Mouse (Mus musculus): ENCODE data around the gene Znrf1. TPM values are rescaled to one million over a fixed set of nuclear protein-coding genes. Genes with fewer than 3 reads are reported as not detected.

The Znrf1 gene
- polyA plus RNA-seq, 1 experiment: 25.7 TPM

- H3K36me3 ChIP-seq (ENCODE audit: control insufficient read depth, insufficient read depth, low read length): no peaks in the 10 kb centered on the region
- TF ChIP-seq CTCF (IDR thresholded peaks at IDR 0.05; ENCODE audit: extremely low read depth, insufficient read length, insufficient replicate concordance, low read depth, low read length) (no peak), POLR2A (IDR thresholded peaks at IDR 0.05; ENCODE audit: low read depth, low read length) (no peak)
- no peaks in the 10 kb centered on the region for H3K27me3 ChIP-seq (ENCODE audit: control insufficient read depth, insufficient read depth, low read length)
- WGBS: 94% methylated on average over 9 of the region's 9 CpGs
- no peak overlapping the region for H3K4me3 ChIP-seq (ENCODE audit: low read depth, low read length)
- H3K27ac ChIP-seq (ENCODE audit: insufficient read depth, low read depth, low read length): no peak overlapping the region
- H3K4me1 ChIP-seq (ENCODE audit: control insufficient read depth, insufficient read depth, insufficient read length, low read length): peaks cover 7% of the 10 kb centered on the region; the same call in 1 of the 2 replicates
Observed at GRCm38 (mm10) chr8:111543712-111544380, 7.9 kb downstream of the Znrf1 start.

DNA sequence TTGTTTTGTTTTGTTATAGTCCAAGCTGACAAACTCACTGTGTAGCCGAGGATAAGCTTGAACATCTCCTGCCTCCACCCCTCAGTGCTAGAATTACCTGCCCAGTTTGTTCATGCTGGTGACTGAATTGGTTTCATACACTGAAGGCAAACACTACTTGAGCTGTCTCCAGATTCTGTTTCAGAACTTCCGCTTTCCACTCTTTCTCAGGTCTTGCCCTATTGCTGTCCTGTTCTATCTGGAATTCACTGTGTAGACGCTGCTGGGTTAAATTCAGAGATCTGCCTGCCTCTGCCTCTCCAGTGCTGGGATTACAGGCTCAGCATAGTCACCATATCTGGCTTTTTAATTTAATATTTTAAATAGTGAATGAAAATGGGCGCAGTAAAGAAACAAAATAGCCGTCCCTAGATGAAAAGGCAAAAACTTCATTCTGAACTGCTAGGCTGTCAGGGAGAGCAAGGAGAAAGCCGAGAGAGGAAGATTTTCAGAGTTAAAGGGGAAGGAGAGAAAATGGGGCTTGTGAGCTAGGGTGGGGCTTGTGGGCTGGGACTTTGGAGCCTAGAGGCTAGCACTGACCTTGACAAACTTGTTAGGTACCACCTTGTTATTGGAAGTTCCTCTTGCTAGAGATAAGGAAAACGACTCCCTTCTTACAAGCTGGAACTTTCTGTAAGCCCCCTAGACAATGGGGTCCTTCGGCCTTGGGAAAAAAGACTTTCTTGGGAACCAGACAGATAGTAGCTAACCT lies 9.7 kb downstream of the Znrf1 start:
- Histone ChIP-seq H3K27me3 (ENCODE audit: control insufficient read depth, insufficient read depth, low read length) (no peaks in the 10 kb centered on the region), H3K36me3 (ENCODE audit: control insufficient read depth, insufficient read depth, low read length) (no peaks in the 10 kb centered on the region), H3K4me3 (ENCODE audit: low read depth, low read length) (no peak overlapping the region), H3K27ac (ENCODE audit: insufficient read depth, low read depth, low read length) (no peak overlapping the region), H3K4me1 (ENCODE audit: control insufficient read depth, insufficient read depth, insufficient read length, low read length) (peaks cover 7% of the 10 kb centered on the region; the same call in 1 of the 2 replicates)
- TF ChIP-seq POLR2A (IDR thresholded peaks at IDR 0.05; ENCODE audit: low read depth, low read length) (no peak), CTCF (IDR thresholded peaks at IDR 0.05; ENCODE audit: extremely low read depth, insufficient read length, insufficient replicate concordance, low read depth, low read length) (no peak)
- WGBS: 62% methylated on average over 8 of the region's 8 CpGs

DNA sequence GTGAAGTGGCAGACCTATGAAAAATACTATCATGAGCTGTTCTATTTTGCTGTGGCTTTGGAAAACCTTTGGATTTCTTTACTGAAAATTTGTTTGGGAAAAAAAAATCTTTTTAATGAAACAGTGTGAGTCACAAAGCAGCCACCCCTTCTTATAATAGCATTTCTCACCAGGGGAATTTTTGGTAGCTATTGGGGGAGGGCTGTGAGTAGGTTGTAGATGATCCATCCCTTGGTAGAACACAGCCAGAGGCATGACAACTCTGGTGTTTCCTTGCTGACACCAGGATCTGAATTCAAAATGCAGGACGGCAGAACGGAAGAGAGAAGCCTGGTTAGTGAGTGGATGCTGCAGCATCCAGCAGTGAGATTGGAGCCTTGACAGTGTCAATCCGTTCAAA lies 11.2 kb downstream of the Znrf1 start:
- Histone ChIP-seq H3K4me3 (ENCODE audit: low read depth, low read length) (no peak overlapping the region), H3K27ac (ENCODE audit: insufficient read depth, low read depth, low read length) (no peak overlapping the region), H3K36me3 (ENCODE audit: control insufficient read depth, insufficient read depth, low read length) (no peaks in the 10 kb centered on the region), H3K4me1 (ENCODE audit: control insufficient read depth, insufficient read depth, insufficient read length, low read length) (peaks cover 2% of the 10 kb centered on the region; the same call in 1 of the 2 replicates), H3K27me3 (ENCODE audit: control insufficient read depth, insufficient read depth, low read length) (no peaks in the 10 kb centered on the region)
- TF ChIP-seq POLR2A (IDR thresholded peaks at IDR 0.05; ENCODE audit: low read depth, low read length): no peak
- no peak for TF ChIP-seq CTCF (IDR thresholded peaks at IDR 0.05; ENCODE audit: extremely low read depth, insufficient read length, insufficient replicate concordance, low read depth, low read length)
- WGBS: 89% methylated on average over 3 of the region's 3 CpGs

DNA sequence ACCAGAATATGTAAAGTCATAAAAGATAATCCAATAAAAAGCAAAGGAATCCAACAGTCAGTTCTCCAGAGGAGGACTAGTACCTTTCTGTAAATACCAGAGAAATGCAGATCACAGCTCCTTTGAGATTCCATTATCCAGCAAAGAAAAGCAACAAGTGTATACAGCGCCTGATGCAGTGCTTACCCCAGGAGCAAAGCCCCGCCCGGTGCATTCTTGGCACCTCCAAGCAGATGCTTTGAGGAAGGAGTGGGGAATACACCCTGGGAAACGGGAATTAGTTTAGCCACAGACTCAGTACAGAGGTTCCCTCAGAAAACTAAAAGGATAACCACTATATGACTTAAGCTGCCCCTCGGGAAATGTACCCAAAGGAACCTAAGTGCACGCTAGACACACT lies 12.3 kb downstream of the Znrf1 start:
- no peaks in the 10 kb centered on the region for H3K36me3 ChIP-seq (ENCODE audit: control insufficient read depth, insufficient read depth, low read length)
- H3K27me3 ChIP-seq (ENCODE audit: control insufficient read depth, insufficient read depth, low read length): no peaks in the 10 kb centered on the region
- no peak for TF ChIP-seq POLR2A (IDR thresholded peaks at IDR 0.05; ENCODE audit: low read depth, low read length)
- no peak for TF ChIP-seq CTCF (IDR thresholded peaks at IDR 0.05; ENCODE audit: extremely low read depth, insufficient read length, insufficient replicate concordance, low read depth, low read length)
- no peak overlapping the region for H3K4me3 ChIP-seq (ENCODE audit: low read depth, low read length)
- WGBS: 61% methylated on average over 6 of the region's 6 CpGs
- peaks cover 2% of the 10 kb centered on the region; the same call in 1 of the 2 replicates for H3K4me1 ChIP-seq (ENCODE audit: control insufficient read depth, insufficient read depth, insufficient read length, low read length)
- no peak overlapping the region for H3K27ac ChIP-seq (ENCODE audit: insufficient read depth, low read depth, low read length)

DNA sequence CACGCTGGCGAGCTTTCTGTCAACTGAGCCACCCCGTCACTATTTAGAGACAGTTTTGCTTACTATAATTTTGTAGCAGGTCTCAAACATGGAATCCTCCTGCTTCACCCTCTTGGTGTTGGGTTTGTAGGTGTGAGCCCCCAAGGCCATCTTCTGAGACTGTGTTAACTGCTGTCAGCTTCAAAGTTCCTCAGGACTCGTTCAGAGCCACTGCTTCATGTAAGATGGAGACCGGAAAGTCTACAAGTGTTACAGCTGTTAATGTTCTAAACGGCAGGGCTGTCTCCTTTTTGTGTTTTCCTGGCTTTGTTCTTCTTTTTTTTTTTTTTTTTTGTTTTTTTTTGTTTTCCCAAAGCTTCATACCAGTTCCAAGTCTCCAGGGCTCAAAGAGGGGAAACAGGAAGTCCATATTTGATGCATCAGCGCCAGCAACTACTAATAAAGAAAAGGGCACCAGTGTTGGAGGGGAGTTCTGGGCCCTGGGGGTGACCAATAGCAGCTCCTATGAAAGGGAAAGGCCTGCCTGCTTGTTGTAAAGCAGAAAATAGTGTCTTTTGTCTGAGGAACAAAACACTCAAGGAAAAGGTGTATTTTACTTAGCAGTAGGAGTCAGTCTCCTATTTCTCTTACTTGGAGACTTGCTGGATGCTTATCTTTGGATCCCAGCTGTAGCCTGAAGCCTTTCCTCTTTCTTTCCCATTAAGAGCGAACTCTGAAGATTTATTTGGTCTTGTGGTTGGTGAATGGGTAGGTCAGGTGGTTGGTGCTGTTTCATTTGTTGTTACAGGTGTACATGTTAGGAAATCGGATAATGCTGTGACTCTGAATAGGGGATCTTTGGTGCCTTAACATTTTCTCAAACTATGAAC lies 14.3 kb downstream of the Znrf1 start:
- Histone ChIP-seq H3K4me3 (ENCODE audit: low read depth, low read length) (no peak overlapping the region), H3K36me3 (ENCODE audit: control insufficient read depth, insufficient read depth, low read length) (no peaks in the 10 kb centered on the region), H3K27ac (ENCODE audit: insufficient read depth, low read depth, low read length) (peak overlapping the region; percentile 36; the same call in 1 of the 2 replicates), H3K27me3 (ENCODE audit: control insufficient read depth, insufficient read depth, low read length) (no peaks in the 10 kb centered on the region), H3K4me1 (ENCODE audit: control insufficient read depth, insufficient read depth, insufficient read length, low read length) (peaks cover 2% of the 10 kb centered on the region; the same call in 1 of the 2 replicates)
- WGBS: 80% methylated on average over 9 of the region's 9 CpGs
- TF ChIP-seq POLR2A (IDR thresholded peaks at IDR 0.05; ENCODE audit: low read depth, low read length) (no peak), CTCF (IDR thresholded peaks at IDR 0.05; ENCODE audit: extremely low read depth, insufficient read length, insufficient replicate concordance, low read depth, low read length) (no peak)

GRCm38 (mm10) chr8:111551511-111552130 lies 15.7 kb downstream of the Znrf1 start:
- Histone ChIP-seq H3K27ac (ENCODE audit: insufficient read depth, low read depth, low read length) (no peak overlapping the region), H3K4me1 (ENCODE audit: control insufficient read depth, insufficient read depth, insufficient read length, low read length) (peaks cover 2% of the 10 kb centered on the region; the same call in 1 of the 2 replicates), H3K27me3 (ENCODE audit: control insufficient read depth, insufficient read depth, low read length) (no peaks in the 10 kb centered on the region), H3K4me3 (ENCODE audit: low read depth, low read length) (no peak overlapping the region), H3K36me3 (ENCODE audit: control insufficient read depth, insufficient read depth, low read length) (no peaks in the 10 kb centered on the region)
- WGBS: 75% methylated on average over 8 of the region's 8 CpGs
- TF ChIP-seq CTCF (IDR thresholded peaks at IDR 0.05; ENCODE audit: extremely low read depth, insufficient read length, insufficient replicate concordance, low read depth, low read length): no peak
- no peak for TF ChIP-seq POLR2A (IDR thresholded peaks at IDR 0.05; ENCODE audit: low read depth, low read length)

Measured in small intestine, adult 2 months (tissue).